Mouse (Mus musculus): ENCODE data around the gene Adamts15. TPM values are rescaled to one million over a fixed set of nuclear protein-coding genes. Genes with fewer than 3 reads are reported as not detected.

The Adamts15 gene
- total RNA-seq, 2 experiments from 2014 or later, result 10.1 TPM

GRCm38 (mm10) chr9:30934827-30935226 is 12.6 kb upstream of the Adamts15 start:
- DNase-seq (ENCODE audit: low spot score in 2 of 2), result no peak
- intact Hi-C loops (cut with DNase I), result loop anchor here (5.0 kb wide), 1 partner anchor 373 kb away; no protein-coding TSS in a partner anchor

- DNase-seq (ENCODE audit: low spot score in 2 of 2), result no peak
- intact Hi-C loops (cut with DNase I), result no loop called here
Observed at GRCm38 (mm10) chr9:30932346-30932745, 10.1 kb upstream of the Adamts15 start.

GRCm38 (mm10) chr9:30928759-30929158 is 6.5 kb upstream of the Adamts15 start:
- no peak for DNase-seq (ENCODE audit: low spot score in 2 of 2)
- intact Hi-C loops (cut with DNase I), result no loop called here

GRCm38 (mm10) chr9:30921261-30922103 is 770 bp downstream of the Adamts15 start:
- intact Hi-C loops (cut with DNase I), result no loop called here
- DNase-seq (ENCODE audit: low spot score in 2 of 2), result no peak

DNA sequence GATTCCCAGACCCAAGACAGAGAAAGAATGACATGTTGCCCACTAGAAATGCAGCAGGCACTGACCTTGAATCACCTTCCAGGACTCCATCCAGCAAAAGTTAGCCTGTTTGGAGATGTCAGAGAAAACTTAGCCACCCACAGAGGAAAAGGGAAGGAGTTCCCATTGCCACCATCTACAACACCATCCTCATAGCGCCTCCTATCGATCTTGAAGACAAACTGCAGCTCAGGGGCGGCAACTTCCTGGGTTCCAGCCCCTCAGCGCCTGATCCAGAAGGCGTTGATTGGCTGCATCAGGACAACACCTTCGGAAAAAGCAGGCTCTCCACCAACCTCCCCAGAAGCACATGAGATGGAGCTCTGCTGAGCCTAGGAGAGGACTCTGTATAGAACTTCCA is 1.5 kb downstream of the Adamts15 start:
- intact Hi-C loops (cut with DNase I), result no loop called here
- peak in 1 of 2 experiments; percentile 23 for DNase-seq (ENCODE audit: low spot score in 2 of 2)

- intact Hi-C loops (cut with DNase I), result no loop called here
- no peak for DNase-seq (ENCODE audit: low spot score in 2 of 2)
Observed at GRCm38 (mm10) chr9:30919686-30920085, 2.6 kb downstream of the Adamts15 start.

DNA sequence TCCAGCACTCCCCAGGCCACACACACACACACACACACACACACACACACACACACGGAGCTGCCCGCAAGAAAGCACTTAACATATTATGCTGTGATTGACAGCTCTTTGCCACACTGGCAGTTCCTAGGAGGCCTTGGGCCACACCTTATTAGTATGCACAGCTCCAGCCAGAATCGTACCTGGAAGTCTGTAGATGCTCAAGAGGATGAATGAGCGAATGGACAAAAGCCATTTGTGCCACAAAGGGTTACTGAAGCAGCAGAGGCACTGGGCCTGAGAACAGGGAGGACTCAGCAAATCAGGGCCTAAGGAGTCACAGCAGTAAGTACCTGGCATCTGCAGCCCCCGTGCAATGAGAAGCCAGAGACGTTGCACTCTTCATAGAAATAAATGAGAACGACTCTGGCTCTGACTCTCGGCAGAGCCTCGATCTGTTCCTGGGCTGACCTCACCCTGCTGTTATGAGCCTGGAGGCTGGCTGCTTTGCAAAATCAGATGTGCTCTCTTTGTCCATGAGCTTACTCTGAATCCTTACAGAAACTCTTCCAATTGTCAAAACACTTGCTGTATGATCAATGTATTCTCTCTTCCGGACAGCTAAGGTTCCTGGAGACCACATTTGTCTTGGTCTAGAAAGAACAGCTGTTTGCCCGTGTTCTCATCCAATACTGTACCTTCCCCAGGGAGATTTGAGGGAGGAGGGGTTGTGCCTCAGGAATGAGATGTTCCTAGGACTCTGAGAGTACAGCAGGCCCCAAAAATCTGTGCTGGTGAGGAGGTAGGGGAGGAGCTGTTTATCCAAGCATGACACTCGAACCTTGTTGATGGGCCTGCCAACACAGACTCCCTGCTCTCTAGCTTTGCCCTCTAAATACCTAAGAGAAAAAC is 3.5 kb downstream of the Adamts15 start:
- no peak for DNase-seq (ENCODE audit: low spot score in 2 of 2)
- intact Hi-C loops (cut with DNase I), result no loop called here

DNA sequence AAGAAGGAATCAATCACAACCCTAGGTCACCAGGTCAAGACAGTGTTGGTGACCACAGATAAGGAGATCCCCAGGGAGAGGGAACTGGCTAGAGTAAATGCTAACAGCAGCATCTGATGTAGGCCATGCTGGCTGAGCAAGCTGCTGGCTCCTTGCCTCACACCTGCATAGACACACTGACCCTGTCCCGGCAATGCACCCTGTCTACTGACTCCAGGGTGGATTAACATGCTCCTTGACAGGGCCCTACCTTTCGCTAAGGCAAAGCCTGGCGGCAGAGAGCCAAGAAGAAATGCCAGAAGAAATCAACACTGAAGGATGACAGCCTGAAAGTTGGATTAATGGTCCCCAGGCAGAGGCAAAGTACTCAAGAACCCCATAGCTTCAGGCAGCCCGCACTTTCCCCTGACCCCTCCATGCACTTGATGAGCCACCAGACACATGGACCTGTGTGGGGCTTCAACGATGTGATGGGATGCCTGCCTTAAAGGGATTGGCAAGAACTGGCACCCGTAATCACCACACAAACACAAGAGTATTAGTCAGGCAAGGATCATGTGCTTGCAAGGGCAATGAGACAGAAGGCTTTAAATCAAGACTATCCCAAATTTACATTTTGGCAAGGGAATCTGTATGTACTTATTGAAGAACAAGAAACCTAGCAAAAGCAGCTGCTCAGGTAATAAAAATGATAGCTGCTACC is 5.8 kb downstream of the Adamts15 start:
- no peak for DNase-seq (ENCODE audit: low spot score in 2 of 2)
- intact Hi-C loops (cut with DNase I), result no loop called here

GRCm38 (mm10) chr9:30914241-30914640 is 8.0 kb downstream of the Adamts15 start:
- intact Hi-C loops (cut with DNase I), result no loop called here
- DNase-seq (ENCODE audit: low spot score in 2 of 2), result no peak

DNA sequence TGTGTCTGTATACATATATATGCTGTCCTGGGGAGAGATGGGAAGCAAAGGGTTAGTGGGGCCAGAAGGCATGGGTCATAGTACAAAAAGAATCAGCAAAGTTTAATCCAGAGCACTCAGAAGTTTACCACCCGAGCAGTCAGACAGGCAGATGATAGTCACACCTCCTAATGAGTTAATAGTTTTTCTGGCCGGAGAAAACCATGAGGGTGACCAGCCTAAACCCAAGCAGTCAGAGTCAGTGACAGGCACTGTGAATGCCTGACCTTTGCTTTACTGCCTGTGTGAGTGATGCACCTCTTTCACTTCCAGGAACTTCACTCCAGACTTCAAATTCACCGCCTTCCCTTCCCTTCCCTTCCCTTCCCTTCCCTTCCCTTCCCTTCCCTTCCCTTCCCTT is 8.8 kb downstream of the Adamts15 start:
- DNase-seq (ENCODE audit: low spot score in 2 of 2), result no peak
- intact Hi-C loops (cut with DNase I), result no loop called here

DNA sequence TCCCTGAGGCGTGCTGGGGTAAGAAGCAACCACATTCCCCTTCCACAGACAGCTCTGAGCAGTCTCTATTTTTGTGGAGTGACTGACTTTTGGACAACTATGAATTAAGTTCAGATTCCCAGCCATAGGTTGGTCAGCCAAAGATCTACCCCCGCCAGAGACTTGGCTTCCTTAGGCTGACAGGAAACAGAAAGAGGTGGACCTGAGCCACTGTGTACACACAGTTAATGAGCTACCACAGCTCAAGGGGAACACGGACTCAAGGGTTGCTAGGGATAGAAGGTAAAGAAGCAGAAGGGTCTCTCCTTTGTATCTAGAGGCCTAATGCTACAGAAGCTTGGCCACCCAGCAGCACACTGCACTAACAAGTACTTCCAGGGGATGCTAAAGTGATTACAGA is 10.1 kb downstream of the Adamts15 start:
- DNase-seq (ENCODE audit: low spot score in 2 of 2), result no peak
- intact Hi-C loops (cut with DNase I), result no loop called here

DNA sequence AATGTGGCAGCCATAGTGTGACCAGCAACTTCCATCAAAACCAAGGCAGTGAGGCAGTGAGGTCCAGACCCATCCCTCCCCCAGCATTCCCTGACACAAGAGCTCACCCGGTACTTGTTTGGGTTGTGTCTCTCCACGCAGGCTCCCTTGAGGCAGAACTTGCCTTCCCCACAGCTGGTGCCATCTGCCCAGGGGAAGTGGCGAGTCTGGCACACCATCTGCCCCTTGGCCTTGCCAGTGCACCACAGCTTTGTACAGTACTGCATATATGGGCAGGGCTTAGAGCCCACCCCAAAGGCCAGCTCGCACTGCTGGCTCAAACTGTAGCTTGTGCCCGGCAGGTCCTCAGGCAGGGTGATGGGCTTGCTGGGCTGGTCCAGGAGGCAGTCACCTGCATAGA is 11.8 kb downstream of the Adamts15 start:
- intact Hi-C loops (cut with DNase I), result no loop called here

DNA sequence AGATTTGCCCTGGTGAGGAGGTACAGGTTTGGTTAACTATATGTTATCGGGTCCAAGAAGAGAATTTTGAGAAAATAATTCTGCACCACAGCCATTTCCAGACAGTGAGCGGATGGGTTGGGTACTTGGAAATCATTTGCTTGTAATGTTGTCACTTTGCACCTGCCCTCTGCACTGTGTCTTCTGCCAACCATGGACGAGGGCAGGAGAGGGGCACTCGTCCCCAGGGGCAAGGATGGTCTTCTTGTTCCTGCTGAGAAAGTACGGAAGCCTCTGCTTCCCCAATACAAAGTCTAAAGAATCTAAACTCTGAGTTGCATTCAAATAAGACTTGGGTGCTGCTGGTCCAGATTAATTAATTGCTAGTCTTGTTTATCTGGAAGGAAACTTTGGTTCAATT is 13.3 kb downstream of the Adamts15 start:
- intact Hi-C loops (cut with DNase I), result no loop called here
- DNase-seq (ENCODE audit: low spot score in 2 of 2), result no peak

More for the DNA sequence above, 11.8 kb downstream of the Adamts15 start:
- DNase-seq (ENCODE audit: low spot score in 2 of 2), result no peak

- intact Hi-C loops (cut with DNase I), result no loop called here
- DNase-seq (ENCODE audit: low spot score in 2 of 2), result no peak
Observed at GRCm38 (mm10) chr9:30908296-30908690, 14.0 kb downstream of the Adamts15 start.

DNA sequence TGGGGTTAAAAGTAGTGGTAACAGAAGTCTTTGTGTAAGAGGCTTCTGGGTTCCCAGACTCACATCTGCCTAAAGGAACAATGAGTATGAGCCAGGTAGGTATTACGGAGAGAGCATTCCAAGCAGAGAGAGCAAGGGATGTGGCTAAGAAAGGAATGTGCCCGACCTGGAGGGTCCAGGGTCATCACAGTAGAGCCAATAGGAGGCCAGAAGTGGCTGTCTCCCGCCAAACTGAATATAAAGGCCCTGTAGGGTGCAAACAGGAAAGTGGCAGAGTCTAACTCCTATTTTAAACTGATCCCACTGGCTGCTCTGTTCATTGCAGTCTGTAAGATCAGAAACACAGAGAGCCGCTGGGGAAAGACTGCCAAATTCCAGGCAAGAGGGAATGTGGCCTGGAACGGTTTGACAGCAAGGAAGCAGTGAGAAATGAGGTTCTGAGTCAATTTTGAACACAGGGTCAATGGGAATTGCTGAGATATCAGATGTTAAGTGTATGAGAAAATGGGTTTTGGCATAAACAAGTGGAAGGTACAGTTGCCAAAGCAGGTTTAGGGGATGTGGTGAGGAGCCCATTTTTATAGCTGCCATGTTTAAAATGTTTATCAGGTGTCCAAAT is 14.5 kb downstream of the Adamts15 start:
- intact Hi-C loops (cut with DNase I), result no loop called here
- DNase-seq (ENCODE audit: low spot score in 2 of 2), result no peak

DNA sequence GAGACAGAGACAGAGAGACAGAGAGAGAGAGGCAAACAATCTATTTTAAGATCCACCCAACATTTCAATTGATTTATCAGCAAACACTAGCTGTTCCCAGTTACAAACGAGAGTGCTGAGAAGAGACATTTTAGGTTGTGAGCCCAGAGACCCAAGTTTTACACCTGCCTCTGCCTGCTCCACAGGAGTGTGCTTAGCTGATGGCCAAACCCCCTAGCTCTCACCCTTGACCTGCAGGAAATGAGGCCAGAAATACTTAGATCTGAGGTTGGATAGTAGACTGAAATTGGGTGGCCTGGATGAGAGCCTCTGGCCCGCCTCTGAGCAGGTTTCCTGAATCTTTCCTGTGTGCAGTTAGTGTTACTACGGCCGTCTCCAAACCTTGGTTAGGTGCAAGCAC is 15.8 kb downstream of the Adamts15 start:
- intact Hi-C loops (cut with DNase I), result no loop called here
- no peak for DNase-seq (ENCODE audit: low spot score in 2 of 2)

DNA sequence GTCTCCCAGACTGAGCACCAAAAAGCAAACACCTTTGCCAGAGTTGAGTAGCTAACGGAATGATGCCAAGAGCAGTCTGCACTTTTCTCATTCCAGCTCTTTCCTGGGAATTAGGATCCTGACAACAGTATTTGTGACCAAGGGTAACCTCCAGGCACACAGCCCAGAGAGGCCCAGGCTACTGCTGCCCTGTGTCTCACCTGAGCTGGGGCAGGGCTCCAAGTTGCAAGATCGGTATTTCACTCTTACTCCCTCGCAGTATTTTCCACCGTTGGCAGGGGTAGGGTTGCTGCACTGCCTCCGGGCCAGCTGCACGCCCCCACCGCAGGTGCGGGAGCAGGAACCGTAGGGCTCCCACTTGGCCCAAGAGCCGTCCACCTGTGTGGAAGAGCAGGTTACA is 16.4 kb downstream of the Adamts15 start:
- no peak for DNase-seq (ENCODE audit: low spot score in 2 of 2)
- intact Hi-C loops (cut with DNase I), result no loop called here

DNA sequence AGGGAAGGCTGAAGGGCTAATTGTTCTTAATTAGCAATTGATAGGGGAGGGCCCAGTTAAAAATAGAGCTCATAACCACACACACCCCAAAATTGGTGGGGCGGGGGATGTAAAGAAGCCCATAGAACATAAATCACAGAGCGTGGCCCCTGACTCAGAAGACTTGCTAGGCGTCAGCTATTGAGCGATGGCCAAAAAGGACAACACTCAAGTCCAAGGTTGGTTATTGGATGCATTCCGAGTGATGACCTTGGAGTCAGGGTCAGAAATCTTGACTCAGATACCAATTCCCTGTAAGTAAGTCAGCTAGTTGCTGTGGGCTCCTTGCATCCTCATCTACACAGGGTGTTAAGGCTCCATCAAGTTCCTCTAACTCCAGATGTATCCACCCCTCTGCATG is 19.0 kb downstream of the Adamts15 start:
- intact Hi-C loops (cut with DNase I), result no loop called here
- DNase-seq (ENCODE audit: low spot score in 2 of 2), result no peak

DNA sequence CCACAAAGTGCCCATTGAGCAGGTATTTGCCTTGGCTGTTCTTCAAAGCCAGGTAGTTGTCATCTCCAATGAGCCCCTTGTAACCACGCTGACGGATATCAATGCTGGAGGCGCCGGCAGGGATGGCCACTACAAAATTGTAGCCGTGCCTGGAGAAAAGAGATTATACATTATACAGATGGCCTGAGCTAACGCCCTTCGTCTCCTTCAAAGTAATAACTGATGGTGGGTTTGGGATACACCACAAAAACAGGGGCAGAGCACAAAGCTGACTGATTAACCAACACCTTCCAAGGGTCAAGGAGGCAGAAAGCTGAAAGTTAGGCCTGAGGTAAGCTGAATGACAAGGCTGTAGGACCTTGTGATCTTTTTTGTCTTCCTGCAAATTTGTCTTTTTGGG is 19.6 kb downstream of the Adamts15 start:
- no peak for DNase-seq (ENCODE audit: low spot score in 2 of 2)
- intact Hi-C loops (cut with DNase I), result no loop called here

DNA sequence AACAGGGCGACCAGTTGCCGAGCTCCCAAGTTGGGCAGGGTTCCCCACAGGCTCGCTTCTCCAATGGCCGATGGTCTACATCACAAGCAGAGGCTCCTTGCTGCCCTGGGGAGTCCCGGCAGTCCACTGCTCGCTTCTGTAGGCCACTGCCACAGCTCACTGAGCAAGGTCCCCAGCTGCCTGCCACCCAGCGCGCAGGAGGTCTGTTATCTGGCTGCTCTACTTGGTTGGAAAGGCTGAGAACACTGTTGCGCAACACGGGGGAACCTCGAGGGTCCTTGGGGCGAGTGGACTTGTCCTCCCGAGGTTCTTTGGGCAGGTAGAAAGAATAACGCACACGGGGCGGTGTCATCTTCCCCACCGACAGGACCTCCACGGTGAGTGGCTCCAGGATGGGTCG is 20.1 kb downstream of the Adamts15 start:
- no peak for DNase-seq (ENCODE audit: low spot score in 2 of 2)
- intact Hi-C loops (cut with DNase I), result no loop called here
